ENCODE assay signal across 7 mouse cellular contexts in the genomic region with DNA sequence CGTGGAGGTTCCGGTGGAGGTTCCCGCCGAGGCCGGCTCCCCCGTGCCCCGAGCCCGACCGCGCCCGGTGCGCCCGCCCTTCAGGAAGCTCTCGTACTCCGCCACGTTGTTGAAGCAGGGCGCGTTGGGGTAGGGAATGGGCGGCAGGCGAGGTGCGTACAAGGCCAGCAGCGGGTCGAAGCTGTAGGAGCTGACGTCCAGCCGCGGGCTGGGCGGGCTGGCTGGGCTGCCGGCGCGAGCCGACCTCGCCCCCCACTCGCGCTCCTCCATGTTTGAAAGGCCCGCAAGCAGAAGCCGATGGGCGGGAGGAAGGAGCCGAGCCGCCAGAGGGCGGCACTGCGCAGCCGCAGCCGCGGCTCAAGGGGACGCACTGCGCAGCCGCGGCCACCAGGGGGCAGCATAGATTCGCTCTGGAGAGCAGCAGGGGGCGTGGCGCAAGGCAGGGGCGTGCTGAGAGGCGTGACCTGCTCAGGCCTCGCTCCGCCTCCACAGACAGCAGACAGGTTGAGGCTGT. TPM values are rescaled to one million over a fixed set of nuclear protein-coding genes. Genes with fewer than 3 reads are reported as not detected.
DNase-seq lines count a peak whose midpoint lies in the region; ATAC-seq and TF ChIP-seq lines count a peak whose summit lies in the region.

A gene (minus strand): TSS at position 293 of the 514 bp plus-strand sequence.

- TF ChIP-seq CTCF in kidney, adult 2 months (conservative IDR thresholded peaks at IDR 0.05; ENCODE audit: insufficient read depth, insufficient read length, low read depth, low read length): peak; percentile 98
- peak; percentile 99 for TF ChIP-seq CTCF in spleen, adult 2 months (IDR thresholded peaks at IDR 0.05; ENCODE audit: extremely low read depth, insufficient read depth, insufficient read length, insufficient replicate concordance)

- peak; percentile 99 for DNase-seq in adrenal gland, postnatal 14 days
- DNase-seq in embryonic facial prominence, embryonic 11.5 days (ENCODE audit: low spot score): peak; percentile 94
- DNase-seq in heart, adult 18-20 months: peak; percentile 96 to 99
- peak; percentile 97 for DNase-seq in kidney, adult 2 months
- DNase-seq in spleen, adult 2 months (ENCODE audit: low read depth in 1 of 2, low spot score in 2 of 2): peak; percentile 86 to 96

- peak within 1 kb of the TSS; percentile 88 for H3K9ac ChIP-seq in embryonic facial prominence, embryonic 11.5 days (replicated peaks; ENCODE audit: low read length)
- H3K9ac ChIP-seq in limb, embryonic 12.5 days (replicated peaks): peak within 1 kb of the TSS; percentile 84
- peak within 1 kb of the TSS; percentile 75 for H3K9ac ChIP-seq in midbrain, embryonic 15.5 days

- ATAC-seq in embryonic facial prominence, embryonic 11.5 days (replicated peaks; ENCODE audit: insufficient number of reproducible peaks, low FRiP score, low TSS enrichment, low read depth): peak; percentile 83
- peak; percentile 75 for ATAC-seq in limb, embryonic 12.5 days (ENCODE audit: insufficient number of reproducible peaks, insufficient read depth, low FRiP score, low TSS enrichment, low read depth)
- ATAC-seq in midbrain, embryonic 15.5 days (replicated peaks): peak; percentile 88

- H3K4me3 ChIP-seq in embryonic facial prominence, embryonic 11.5 days (ENCODE audit: low read depth, low read length): peak within 1 kb of the TSS; percentile 87
- peak within 1 kb of the TSS; percentile 92 for H3K4me3 ChIP-seq in kidney, adult 2 months (ENCODE audit: insufficient read depth, low read depth, low read length)
- H3K4me3 ChIP-seq in limb, embryonic 12.5 days (replicated peaks): peak within 1 kb of the TSS; percentile 86
- peak within 1 kb of the TSS; percentile 76 for H3K4me3 ChIP-seq in midbrain, embryonic 15.5 days
- H3K4me3 ChIP-seq in spleen, adult 2 months (ENCODE audit: extremely low read depth, insufficient read depth, insufficient read length): peak within 1 kb of the TSS; percentile 98

- H3K27ac ChIP-seq in embryonic facial prominence, embryonic 11.5 days (replicated peaks; ENCODE audit: low read depth, low read length): no peak within 1 kb of the TSS
- no peak within 1 kb of the TSS for H3K27ac ChIP-seq in kidney, adult 2 months (ENCODE audit: insufficient read depth, low read depth, low read length)
- peak within 1 kb of the TSS; percentile 56 for H3K27ac ChIP-seq in limb, embryonic 12.5 days
- H3K27ac ChIP-seq in midbrain, embryonic 15.5 days: peak within 1 kb of the TSS; percentile 83
- H3K27ac ChIP-seq in spleen, adult 2 months (ENCODE audit: insufficient read depth, low read length): 0 out of 2 replicates have a peak within 1 kb of the TSS, but pooled peaks have one; percentile 44

- no peaks in the 10 kb centered on the region for H3K9me3 ChIP-seq in embryonic facial prominence, embryonic 11.5 days (replicated peaks; ENCODE audit: control insufficient read depth, low read length)
- no peaks in the 10 kb centered on the region for H3K9me3 ChIP-seq in limb, embryonic 12.5 days
- no peaks in the 10 kb centered on the region for H3K9me3 ChIP-seq in midbrain, embryonic 15.5 days

- H3K4me2 ChIP-seq in embryonic facial prominence, embryonic 11.5 days (ENCODE audit: low read depth, low read length): peak within 1 kb of the TSS; percentile 91
- H3K4me2 ChIP-seq in limb, embryonic 12.5 days: peak within 1 kb of the TSS; percentile 88
- H3K4me2 ChIP-seq in midbrain, embryonic 15.5 days: peak within 1 kb of the TSS; percentile 64

- TF ChIP-seq POLR2A in kidney, adult 2 months (IDR thresholded peaks at IDR 0.05; ENCODE audit: low read depth, low read length): no peak
- TF ChIP-seq POLR2A in spleen, adult 2 months (IDR thresholded peaks at IDR 0.05; ENCODE audit: low read depth, low read length): no peak

- under 1% methylated on average over 53 of the region's 55 CpGs for WGBS in embryonic facial prominence, embryonic 11.5 days
- 1% methylated on average over 55 of the region's 55 CpGs for WGBS in kidney, adult 2 months
- under 1% methylated on average over 53 of the region's 55 CpGs for WGBS in limb, embryonic 12.5 days
- under 1% methylated on average over 55 of the region's 55 CpGs for WGBS in midbrain, embryonic 15.5 days
- WGBS in spleen, adult 2 months: 1% methylated on average over 55 of the region's 55 CpGs

- no peaks in the 10 kb centered on the region for H3K4me1 ChIP-seq in embryonic facial prominence, embryonic 11.5 days (ENCODE audit: control insufficient read depth, insufficient read depth, low read length)
- H3K4me1 ChIP-seq in kidney, adult 2 months (ENCODE audit: control insufficient read depth, insufficient read depth, low read length): no peaks in the 10 kb centered on the region
- peaks cover 13% of the 10 kb centered on the region for H3K4me1 ChIP-seq in limb, embryonic 12.5 days (replicated peaks)
- H3K4me1 ChIP-seq in midbrain, embryonic 15.5 days: peaks cover 25% of the 10 kb centered on the region
- no peaks in the 10 kb centered on the region; the same call in 1 of the 2 replicates for H3K4me1 ChIP-seq in spleen, adult 2 months (ENCODE audit: control insufficient read depth, insufficient read depth, insufficient read length)

- no peaks in the 10 kb centered on the region for H3K27me3 ChIP-seq in embryonic facial prominence, embryonic 11.5 days (ENCODE audit: control insufficient read depth, insufficient read depth, low read length)
- no peaks in the 10 kb centered on the region for H3K27me3 ChIP-seq in kidney, adult 2 months (replicated peaks; ENCODE audit: control insufficient read depth, insufficient read depth, low read length)
- H3K27me3 ChIP-seq in limb, embryonic 12.5 days: no peaks in the 10 kb centered on the region
- no peaks in the 10 kb centered on the region for H3K27me3 ChIP-seq in midbrain, embryonic 15.5 days (replicated peaks)
- H3K27me3 ChIP-seq in spleen, adult 2 months (ENCODE audit: control insufficient read depth, insufficient read depth, low read length): no peaks in the 10 kb centered on the region

- H3K36me3 ChIP-seq in embryonic facial prominence, embryonic 11.5 days (replicated peaks; ENCODE audit: control insufficient read depth, insufficient read depth, low read depth, low read length): no peaks in the 10 kb centered on the region; the same call in 1 of the 2 replicates
- no peaks in the 10 kb centered on the region for H3K36me3 ChIP-seq in kidney, adult 2 months (ENCODE audit: control insufficient read depth, insufficient read depth, low read length)
- peaks cover 11% of the 10 kb centered on the region for H3K36me3 ChIP-seq in limb, embryonic 12.5 days
- 0 out of 2 replicates have a peak, but pooled peaks cover 3% of the 10 kb centered on the region for H3K36me3 ChIP-seq in midbrain, embryonic 15.5 days (replicated peaks)
- H3K36me3 ChIP-seq in spleen, adult 2 months (ENCODE audit: control insufficient read depth, insufficient read depth, low read length): peaks cover 6% of the 10 kb centered on the region; the same call in 1 of the 2 replicates

RNA-seq across cellular contexts. Expression of the gene that starts here (rescaled TPM):
- 12.5 and 14.2 TPM in 2 replicates for total RNA-seq in adrenal gland, postnatal 14 days (2021)
- polyA plus RNA-seq in embryonic facial prominence, embryonic 11.5 days (2014; fragmentation: Nextera tagmentation; extraction: Ambion mirVana): 8.0 and 8.6 TPM in 2 replicates
- total RNA-seq in heart, adult 18-20 months (2021): 1 to 10 TPM; 3.4 to 4.1 TPM
- 2.1 TPM in 2 replicates for polyA plus RNA-seq in kidney, adult 2 months (2012; rRNA removed)
- 9.7 and 10.0 TPM in 2 replicates for polyA plus RNA-seq in limb, embryonic 12.5 days (2016; fragmentation: Nextera tagmentation; extraction: Ambion mirVana)
- polyA plus RNA-seq in midbrain, embryonic 15.5 days (2015; fragmentation: Nextera tagmentation; extraction: Ambion mirVana): 23.5 and 26.1 TPM in 2 replicates
- polyA plus RNA-seq in spleen, adult 2 months (2012; rRNA removed): 3.4 and 4.5 TPM in 2 replicates

Comparison
In these comparisons a context has a peak if more than half of its experiments do, and no peak if none do; other contexts are left out.
1. H3K27ac ChIP-seq: peak in limb, embryonic 12.5 days (single experiment), midbrain, embryonic 15.5 days (single experiment) and spleen, adult 2 months (single experiment); none in embryonic facial prominence, embryonic 11.5 days (single experiment) and kidney, adult 2 months (single experiment).
2. Peak in every context shown above with its lines, with median percentiles within 50 percentile points of each other: DNase-seq, ATAC-seq, H3K4me2 ChIP-seq, H3K4me3 ChIP-seq and H3K9ac ChIP-seq.